Mouse (Mus musculus): ENCODE measurements around the gene Dtnbp1. TPM values are rescaled to one million over a fixed set of nuclear protein-coding genes. Genes with fewer than 3 reads are reported as not detected.

The Dtnbp1 gene
- total RNA-seq, 1 experiment from 2014 or later = 28.6 TPM

DNA sequence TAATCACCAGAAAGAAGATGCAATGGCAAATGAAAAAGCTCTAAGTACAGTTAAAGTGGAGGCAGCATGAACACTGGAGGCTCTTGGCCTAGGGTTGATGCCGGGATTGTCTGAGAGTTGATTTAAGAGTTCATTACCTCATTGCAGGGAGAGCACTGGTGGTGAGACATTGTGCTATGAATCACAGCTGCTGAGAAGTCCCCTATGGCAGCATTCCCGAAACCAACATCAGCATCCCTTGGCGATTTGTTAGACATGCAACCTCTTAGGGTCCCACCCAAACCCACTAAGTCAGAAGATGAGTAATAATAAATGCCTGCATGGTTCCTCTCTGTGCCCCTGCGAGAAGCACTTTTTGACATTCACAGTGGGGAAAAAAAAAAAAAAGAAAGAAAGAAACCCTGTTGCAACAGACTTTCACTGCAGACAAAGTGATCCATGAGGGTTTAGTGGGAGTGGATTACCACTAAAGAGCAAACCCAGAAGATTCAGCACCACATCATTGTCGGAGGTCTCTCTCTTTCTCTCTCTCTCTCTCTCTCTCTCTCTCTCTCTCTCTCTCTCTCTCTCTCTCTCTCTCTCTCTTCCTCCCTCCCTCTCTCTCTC is 3.1 kb upstream of the Dtnbp1 start:
- ATAC-seq (replicated peaks; ENCODE audit: insufficient number of reproducible peaks, low FRiP score, low TSS enrichment, poor library complexity, severe bottlenecking) = no peak

DNA sequence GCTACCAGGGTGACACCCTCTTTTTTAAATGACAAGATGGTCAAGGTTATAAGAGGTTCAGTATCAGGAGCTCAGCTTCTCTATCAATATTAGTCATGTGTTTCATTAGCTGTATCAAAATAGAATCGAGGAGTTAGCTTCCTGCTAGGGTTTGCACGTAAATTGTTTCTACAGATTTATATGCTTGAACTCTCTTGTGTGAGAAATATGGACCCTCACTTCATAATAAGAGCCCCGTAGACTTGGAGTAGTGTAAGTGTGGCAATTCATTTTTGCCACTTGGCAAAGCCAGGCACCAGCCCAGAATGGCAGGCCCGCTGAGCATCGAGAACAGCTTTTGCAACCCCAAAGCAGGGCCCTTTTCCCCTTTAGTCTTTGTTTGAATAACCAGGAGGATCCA is 1.1 kb upstream of the Dtnbp1 start:
- ATAC-seq (replicated peaks; ENCODE audit: insufficient number of reproducible peaks, low FRiP score, low TSS enrichment, poor library complexity, severe bottlenecking) = no peak

DNA sequence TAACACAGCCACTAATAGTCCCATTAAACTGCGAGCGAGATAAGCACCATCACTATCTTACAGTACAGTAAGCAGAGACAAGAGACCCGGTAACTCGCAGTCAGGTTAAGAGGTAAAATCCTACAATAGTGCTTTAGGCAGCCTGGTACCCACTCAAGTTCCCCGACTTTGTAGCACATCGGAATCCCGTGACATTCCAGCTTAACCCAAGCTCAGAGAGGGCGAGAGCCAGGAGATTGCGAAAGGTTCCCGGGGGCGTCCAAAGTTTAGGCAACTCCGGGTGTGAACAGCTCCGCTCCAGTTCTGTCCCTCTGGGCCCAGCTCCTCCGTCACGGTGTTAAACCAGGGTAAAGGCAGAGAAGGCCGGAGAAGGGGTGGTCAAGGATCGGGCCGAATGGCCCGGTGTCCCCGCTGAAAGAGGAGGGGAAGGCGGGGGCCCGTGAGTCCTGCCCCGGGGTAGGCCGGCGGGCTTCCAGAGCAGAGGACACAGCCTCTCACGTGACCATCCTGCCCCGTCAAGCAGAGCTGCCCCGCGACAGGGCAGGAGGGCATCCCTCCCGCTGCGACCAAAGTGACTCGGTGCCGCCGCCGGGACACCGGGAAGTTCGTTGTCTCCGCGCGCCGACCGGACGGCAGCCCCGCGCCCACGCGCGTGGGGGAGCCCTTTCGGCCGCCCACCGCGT is 578 bp downstream of the Dtnbp1 start:
- peak; percentile 44; the same call in 1 of the 2 replicates for ATAC-seq (replicated peaks; ENCODE audit: insufficient number of reproducible peaks, low FRiP score, low TSS enrichment, poor library complexity, severe bottlenecking)

DNA sequence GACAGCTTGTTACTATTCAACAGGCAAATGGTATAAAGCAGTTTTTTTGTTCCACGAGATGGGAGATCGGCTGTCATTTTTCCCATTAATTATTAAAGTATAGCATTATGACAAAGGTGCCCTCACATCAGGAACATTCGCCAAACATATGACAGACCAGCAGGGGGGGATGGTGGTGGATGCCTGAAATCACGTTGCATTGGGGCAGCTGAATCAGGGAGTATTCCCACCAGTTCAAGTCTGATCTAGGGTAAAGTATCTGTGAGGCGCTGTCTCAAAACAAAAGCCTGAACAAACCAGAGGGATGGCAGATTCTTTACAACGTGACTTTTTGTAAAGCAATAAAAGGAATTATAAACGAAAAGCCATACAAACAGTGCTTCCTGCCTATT is 1.1 kb downstream of the Dtnbp1 start:
- no peak for ATAC-seq (replicated peaks; ENCODE audit: insufficient number of reproducible peaks, low FRiP score, low TSS enrichment, poor library complexity, severe bottlenecking)

DNA sequence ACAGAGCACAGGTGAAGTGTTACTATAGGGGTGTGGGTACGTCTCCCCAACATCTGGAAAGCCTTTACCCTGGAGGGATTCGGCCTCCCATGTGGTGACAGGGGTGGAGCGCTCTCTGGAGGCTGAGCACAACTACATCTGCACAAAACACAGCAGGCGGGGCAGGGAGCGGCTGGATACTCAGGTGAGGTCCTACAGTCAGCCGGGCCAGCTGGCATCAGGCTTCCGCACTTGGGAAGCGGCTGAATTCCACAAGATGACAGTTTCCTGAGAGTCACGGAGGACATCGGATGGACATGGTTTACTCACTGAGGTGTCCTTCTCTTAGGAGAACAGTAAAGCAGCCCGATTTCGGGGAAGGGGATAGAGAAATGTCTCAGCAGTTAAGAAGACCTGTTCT is 2.7 kb downstream of the Dtnbp1 start:
- ATAC-seq (replicated peaks; ENCODE audit: insufficient number of reproducible peaks, low FRiP score, low TSS enrichment, poor library complexity, severe bottlenecking) = no peak

DNA sequence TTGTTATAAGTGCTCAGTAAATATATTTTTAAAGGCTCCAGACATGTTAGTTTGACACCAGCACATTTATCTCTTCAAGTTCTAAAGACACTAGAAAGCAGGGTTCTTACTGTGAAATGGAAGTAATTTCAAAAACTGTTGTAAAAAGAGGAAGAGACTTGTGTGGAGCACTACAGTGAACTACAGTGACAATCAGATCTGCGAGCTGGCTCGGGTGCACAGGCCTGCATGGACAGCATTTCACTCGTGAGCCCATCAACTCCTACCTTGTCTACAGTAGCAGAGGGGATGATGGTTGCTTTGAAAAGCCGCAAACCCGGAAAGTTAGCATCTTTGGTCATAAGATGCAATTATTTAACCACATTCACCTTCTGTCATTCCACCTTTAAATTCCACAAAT is 5.6 kb downstream of the Dtnbp1 start:
- no peak for ATAC-seq (replicated peaks; ENCODE audit: insufficient number of reproducible peaks, low FRiP score, low TSS enrichment, poor library complexity, severe bottlenecking)

DNA sequence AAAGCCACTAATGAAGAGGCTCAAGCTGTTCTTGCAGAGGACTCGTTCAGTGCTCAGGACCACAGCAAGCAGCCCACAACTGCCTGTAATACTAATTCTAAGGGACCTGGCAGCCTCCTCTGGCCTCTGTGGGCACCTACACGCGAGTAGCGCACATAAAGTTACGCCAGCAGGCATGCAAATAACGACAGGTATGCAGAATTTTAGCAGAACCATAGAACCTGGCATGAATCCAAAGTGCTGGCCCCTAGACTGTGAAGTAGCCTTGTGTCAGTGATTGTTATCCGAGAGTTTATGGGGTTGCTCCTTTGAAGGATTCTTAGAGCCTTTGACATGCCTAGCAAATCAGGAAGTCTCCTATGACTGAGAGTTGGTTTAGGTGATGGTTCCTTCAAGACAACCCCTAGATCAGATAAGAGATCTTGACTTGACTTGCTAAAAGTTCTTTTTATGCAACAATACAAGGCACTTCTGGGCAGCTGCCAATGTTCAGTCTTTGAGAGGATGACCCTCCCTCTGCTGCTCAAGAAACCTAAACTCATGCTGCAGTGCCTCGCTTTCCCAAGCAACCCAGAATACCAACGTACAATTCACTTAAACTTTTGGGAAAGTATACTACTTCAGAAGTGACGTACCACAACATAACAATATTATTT is 9.3 kb downstream of the Dtnbp1 start:
- no peak for ATAC-seq (replicated peaks; ENCODE audit: insufficient number of reproducible peaks, low FRiP score, low TSS enrichment, poor library complexity, severe bottlenecking)

DNA sequence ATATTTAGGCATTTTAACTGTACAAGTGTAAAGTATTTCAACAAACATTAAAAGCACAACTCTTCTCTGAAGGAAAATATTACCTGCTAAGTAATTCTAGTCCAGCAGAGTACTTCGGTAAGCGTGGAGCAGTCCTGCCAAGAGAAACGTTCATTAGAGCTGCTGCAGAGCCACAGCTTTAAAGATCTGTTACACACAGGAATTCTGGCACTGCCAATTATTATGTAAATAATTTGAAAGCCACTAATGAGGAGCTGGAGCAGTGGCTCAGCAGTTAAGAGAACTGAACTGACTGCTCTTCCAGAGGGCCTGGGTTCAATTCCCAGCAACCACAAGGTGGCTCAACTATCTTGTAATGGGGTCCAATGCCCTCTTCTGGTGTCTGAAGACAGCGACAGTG is 10.0 kb downstream of the Dtnbp1 start:
- ATAC-seq (replicated peaks; ENCODE audit: insufficient number of reproducible peaks, low FRiP score, low TSS enrichment, poor library complexity, severe bottlenecking) = no peak

DNA sequence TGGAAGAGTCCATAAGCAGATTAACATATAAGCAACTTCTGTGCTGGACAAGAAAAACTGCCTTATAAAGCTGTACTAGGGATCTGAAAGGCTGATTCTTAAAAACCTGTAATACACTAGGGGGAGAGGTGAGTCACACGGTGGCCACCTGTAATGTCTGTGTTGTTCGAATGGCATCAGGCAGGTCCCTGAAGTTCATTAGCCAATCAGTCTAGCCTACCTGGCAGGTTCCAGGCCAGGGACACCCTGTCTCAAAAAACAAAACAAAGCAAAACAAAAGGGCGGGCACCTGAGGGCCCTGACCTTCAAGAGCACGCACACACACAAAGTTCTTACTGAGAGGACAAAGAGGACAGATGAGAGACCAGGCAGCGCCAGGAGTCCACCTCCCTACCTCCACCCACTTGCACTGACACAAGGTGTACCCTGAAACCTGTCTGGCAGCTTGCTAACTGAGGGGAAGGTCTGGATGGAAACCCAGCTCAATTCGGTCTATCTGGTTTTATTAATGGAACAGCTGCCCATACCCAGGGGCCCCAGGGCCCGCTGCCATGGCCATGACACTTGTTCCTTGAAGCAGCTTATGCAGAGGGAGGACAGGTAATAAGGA is 11.8 kb downstream of the Dtnbp1 start:
- ATAC-seq (replicated peaks; ENCODE audit: insufficient number of reproducible peaks, low FRiP score, low TSS enrichment, poor library complexity, severe bottlenecking) = no peak

DNA sequence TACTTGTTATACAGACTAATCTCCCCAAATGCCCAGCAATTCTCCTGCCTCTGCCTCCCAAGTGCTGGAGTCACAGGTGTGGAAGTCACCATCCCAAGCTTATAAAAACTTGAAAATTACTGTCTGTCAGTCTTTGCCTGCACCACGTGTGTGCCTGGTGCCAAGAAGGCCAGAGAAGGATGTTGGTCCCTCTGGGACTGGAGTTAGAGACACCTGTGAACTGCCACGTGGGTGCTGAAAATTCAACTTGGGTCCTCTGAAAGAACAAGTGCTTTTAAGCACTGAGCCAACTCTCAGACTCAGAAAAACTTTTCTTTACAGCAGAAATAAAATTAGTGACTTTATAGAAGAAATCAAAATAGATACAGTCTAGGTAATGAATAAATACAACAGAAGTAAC is 15.6 kb downstream of the Dtnbp1 start:
- no peak for ATAC-seq (replicated peaks; ENCODE audit: insufficient number of reproducible peaks, low FRiP score, low TSS enrichment, poor library complexity, severe bottlenecking)

DNA sequence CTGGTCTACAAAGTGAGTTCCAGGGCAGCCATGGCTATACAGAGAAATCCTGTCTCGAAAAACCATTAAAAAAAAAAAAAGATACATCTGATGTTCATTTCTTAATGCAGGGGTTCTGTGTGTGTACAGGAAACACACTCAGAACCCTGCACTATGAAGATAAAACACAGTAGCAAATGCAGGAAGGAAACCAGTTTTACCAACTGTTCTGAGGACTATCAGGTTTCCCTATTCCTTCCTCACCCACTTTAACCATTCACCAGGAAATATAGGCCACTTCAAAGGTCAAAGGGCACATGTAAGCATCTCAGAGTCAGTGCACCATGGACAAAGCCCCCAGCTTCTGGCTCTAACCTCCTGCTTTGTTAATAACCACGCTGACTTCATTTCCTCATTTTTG is 16.6 kb downstream of the Dtnbp1 start:
- no peak for ATAC-seq (replicated peaks; ENCODE audit: insufficient number of reproducible peaks, low FRiP score, low TSS enrichment, poor library complexity, severe bottlenecking)

DNA sequence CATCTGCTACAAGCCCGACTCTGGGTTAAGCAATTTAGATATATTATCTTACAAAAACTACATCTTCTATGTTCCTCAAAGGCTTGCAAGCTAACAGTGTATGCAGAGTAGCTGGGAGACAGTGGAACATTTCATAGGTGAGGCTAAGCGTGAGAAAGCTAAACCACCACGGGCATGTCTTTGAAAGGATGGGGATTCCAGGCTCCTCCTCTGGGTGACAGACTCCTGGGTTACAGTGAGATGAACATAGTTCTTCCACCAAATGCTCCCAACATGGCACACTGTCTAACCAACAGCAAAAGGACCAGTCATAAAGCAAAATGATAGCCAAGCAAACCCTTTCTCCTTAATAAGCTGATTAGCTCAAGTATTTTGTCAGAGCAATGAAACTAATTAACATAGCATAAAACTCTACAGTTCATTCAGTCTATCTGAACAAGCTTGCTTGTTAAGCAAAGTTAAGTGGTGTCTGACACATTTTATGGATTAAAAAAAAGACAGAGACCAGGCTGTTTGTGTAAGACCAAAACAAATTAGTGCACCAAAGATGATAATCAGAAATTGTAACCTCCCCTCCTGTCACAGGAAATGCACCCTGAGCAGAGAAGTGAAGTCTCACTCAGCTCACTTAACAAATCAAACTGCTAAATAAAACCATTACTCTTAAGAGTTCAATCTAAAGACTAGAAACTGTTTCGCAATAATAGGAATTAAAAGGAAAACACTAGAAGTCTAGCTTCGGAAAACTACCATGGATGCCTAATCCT is 18.1 kb downstream of the Dtnbp1 start:
- no peak for ATAC-seq (replicated peaks; ENCODE audit: insufficient number of reproducible peaks, low FRiP score, low TSS enrichment, poor library complexity, severe bottlenecking)

DNA sequence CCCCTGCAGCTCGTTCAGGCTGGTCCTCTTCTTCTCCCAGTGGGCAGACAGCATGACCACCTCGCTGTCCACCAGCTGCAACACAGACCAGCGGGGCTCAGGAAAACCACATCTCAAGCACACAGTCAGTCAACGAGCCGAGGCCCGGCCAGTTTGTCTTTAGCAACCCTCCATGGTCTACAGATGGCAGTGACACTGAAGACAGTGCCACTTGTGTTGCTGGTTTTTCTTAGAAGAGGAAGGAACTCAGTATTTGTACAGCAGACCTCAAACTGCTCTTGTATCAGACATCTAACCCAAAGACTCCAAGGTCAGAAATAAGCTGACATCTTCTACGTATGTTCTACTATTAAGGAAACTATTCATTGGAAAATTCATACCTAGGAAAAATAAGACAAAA is 19.1 kb downstream of the Dtnbp1 start:
- 0 out of 2 replicates have a peak, but pooled peaks have one; percentile 14 for ATAC-seq (replicated peaks; ENCODE audit: insufficient number of reproducible peaks, low FRiP score, low TSS enrichment, poor library complexity, severe bottlenecking)

DNA sequence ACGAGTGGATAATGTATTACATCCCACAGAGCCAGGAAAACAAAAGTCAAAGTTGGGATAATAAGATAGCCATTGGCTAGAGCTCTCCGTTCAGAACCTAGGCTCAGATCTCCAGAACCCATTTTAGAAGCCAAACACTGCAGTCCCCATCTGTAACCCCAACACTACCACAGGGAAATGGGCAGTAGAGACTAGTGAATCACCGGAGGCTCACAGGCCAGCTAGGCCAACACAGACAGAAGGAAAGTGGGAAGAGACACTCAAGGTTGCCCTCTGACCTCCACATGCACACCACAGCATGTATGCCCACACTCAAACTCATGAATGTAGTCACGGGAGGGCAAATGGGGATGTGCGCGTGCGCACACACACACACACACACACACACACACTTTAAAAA is 22.5 kb downstream of the Dtnbp1 start:
- ATAC-seq (replicated peaks; ENCODE audit: insufficient number of reproducible peaks, low FRiP score, low TSS enrichment, poor library complexity, severe bottlenecking) = no peak

DNA sequence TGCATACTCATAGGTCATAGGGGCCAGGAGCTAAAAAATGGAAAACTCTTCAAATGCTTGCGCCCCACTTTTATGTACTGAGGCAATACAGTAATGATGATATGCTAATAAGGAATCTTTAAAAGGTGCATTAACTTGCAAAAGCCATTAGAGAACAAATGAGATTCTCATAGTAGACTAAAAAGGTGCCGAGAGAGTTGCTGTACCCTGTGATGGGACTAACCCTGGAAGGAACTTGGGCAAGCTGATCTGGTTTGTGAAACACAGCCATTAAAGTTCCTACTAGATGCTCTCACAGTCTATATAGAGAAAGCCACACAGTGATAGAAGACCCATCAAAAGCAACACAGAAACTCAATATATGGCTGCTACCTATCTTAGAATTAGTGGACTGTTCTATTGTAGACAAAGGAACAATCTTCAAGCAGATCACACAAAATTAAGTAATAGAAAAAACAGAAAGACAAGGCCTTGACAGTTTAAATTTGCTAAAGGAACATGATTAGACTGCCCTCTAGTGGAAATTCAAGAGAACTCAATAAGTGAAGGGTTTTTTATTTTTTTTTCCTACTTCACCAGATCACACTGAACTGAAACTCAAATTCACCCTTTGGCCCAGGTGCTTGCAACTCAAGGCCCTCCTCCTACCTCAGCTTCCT is 24.3 kb downstream of the Dtnbp1 start:
- no peak for ATAC-seq (replicated peaks; ENCODE audit: insufficient number of reproducible peaks, low FRiP score, low TSS enrichment, poor library complexity, severe bottlenecking)

DNA sequence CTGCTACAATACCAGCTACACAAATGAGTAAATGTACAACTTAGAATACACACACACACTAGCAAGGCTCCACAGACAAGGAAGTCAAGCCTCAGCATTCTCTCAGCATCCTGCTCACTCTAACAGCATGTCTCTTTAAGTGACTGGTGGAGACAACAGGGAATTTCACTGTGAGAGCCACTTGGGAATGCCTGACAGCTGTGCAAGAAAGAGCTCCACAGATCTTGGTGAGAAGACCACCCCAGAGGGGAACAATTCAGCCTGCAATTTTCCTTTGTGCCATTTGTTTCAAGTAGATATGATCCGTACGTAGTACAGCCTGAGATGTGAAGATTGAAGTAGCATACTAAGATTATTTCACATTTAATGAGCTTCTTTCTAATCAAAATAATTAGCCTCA is 24.9 kb downstream of the Dtnbp1 start:
- ATAC-seq (replicated peaks; ENCODE audit: insufficient number of reproducible peaks, low FRiP score, low TSS enrichment, poor library complexity, severe bottlenecking) = no peak

DNA sequence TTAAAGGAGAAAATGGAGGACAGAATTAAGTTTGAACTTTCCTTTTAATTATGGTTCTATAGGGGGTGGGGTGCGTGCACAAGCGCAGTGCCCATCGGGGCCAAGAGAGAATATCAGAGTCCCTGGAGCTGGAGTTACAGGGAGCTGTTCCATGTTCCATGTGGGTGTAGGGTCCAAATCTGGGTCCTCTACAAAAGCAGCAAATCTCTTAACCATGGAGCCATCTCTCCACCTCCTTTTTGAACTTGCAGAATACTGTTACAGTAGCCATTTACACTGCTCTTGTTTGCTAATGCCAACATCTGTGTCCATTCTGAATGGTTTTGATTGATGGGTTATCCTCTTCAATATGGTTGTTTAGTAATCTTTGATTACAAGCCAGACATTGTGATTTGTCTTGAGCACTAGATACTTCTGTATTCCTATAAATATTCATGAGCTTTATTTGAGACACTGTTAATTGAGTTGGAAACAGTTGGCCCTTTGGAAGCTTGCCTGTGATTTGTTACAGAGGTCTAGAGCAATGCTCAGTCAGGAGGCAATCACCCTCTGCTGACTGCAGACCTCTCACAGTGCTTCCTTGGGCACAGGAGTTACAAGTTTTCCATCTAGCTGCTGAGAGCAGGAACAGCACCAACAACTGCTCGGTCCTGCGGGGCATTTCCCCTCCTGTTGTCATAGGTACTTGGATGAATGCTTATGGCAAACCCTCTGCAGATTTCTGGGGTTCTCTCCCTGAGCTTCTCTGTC is 41.2 kb downstream of the Dtnbp1 start:
- ATAC-seq (replicated peaks; ENCODE audit: insufficient number of reproducible peaks, low FRiP score, low TSS enrichment, poor library complexity, severe bottlenecking) = no peak

DNA sequence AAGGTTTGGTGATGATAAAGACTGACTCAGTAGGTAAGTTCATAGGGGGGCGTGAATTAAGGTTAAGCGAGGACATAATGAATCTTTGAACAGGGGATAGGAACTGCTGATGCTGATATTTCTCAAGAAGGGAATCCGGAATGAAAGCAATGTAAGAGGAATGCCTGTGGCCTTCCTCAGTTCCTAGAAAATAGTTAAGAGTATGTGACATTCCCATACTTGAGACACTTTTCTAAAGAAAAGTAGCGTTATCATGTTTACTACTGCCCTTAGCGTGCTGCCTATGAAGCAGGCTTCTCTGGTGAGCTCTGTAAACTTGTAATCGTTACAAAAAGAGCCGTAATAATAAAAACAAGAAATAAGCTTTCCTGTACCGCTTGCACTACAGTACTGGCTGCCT is 44.9 kb downstream of the Dtnbp1 start:
- ATAC-seq (replicated peaks; ENCODE audit: insufficient number of reproducible peaks, low FRiP score, low TSS enrichment, poor library complexity, severe bottlenecking) = no peak
